Mouse (Mus musculus) adrenal gland, adult 8-10 months (tissue): ENCODE results near the gene Spert. TPM values are rescaled to one million over a fixed set of nuclear protein-coding genes. Genes with fewer than 3 reads are reported as not detected.

Experiments
- total RNA-seq, 4 experiments: library from RNA; stranded (reverse); gene quantifications; 2 replicates each; pipeline ENCODE4 v1.2.4; 2022

Gene Spert
- total RNA-seq, 4 experiments from 2014 or later = not detected

Other genes with a start within 250 kb of the Spert start
- under 1 TPM; 0.07 to 0.25 (median 0.17) TPM for gene Siah3, start 137.1 kb downstream of the Spert start, total RNA-seq
- not detected for gene Erich6b, start 49.1 kb upstream of the Spert start, total RNA-seq
- gene Cog3, start 161.4 kb upstream of the Spert start, total RNA-seq = 10 to 100 TPM; 27.2 to 41.4 (median 37.6) TPM
- 100 to 1,000 TPM in 2 of 4 experiments, 10 to 100 TPM in 2; 88.4 to 209 (median 152) TPM for gene Slc25a30, start 193.9 kb upstream of the Spert start, total RNA-seq